ENCODE assay signal across 9 mouse cellular contexts in the genomic region with DNA sequence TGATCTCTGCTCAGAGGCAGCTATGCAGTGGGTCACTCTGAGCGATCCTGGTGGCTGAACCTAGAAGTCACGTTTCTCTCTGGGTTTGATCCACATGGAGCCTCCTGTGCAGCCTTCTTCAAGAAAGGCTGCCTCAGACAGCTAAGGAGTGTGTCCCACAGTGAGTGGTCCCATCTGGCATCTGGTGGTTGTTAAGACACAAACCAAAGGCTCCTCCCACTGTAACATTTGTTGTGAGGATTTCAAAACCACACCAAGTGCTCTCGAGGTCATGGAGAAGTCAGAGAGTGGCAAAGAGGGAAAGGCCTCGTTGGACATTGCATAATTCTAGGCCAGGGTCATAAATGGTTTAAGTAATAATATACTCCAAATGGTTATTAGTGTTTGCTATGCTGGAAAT. TPM values are rescaled to one million over a fixed set of nuclear protein-coding genes. Genes with fewer than 3 reads are reported as not detected.
DNase-seq lines count a peak whose midpoint lies in the region; ATAC-seq and TF ChIP-seq lines count a peak whose summit lies in the region.
"Had no signal": no experiment of that assay in that cellular context is flagged by ENCODE, and none has a peak within 500 bp of the region (broad histone marks: within the 10 kb centered on the region; RNA-seq: fewer than 3 reads in every experiment).

No protein-coding gene starts in this region.

- H3K27ac ChIP-seq in kidney, adult 2 months (ENCODE audit: insufficient read depth, low read depth, low read length) = no peak overlapping the region
- H3K27ac ChIP-seq in lung, embryonic 15.5 days = peak overlapping the region; percentile 0; the same call in 1 of the 2 replicates
- H3K27ac ChIP-seq: macrophage had no signal

- 11% methylated on average over 4 of the region's 4 CpGs for WGBS in kidney, adult 2 months
- WGBS in lung, embryonic 15.5 days = 14% methylated on average over 4 of the region's 4 CpGs

- peak; percentile 78 for DNase-seq in adrenal gland, adult 2 months
- DNase-seq in adrenal gland, postnatal 4 days (ENCODE audit: low spot score in 2 of 2) = no peak
- DNase-seq in adipocyte (ENCODE audit: low spot score) = peak; percentile 81
- peak; percentile 66 for DNase-seq in kidney, adult 2 months
- no peak for DNase-seq in cerebellum, adult 9-11 months
- no peak for DNase-seq in thymus, postnatal 10 days (ENCODE audit: low spot score in 2 of 2)
- no peak for DNase-seq in right cerebral cortex, postnatal 36 days (ENCODE audit: low spot score in 2 of 2)

- H3K4me1 ChIP-seq in kidney, adult 2 months (ENCODE audit: control insufficient read depth, insufficient read depth, low read length) = peaks cover 37% of the 10 kb centered on the region
- peaks cover 49% of the 10 kb centered on the region for H3K4me1 ChIP-seq in lung, embryonic 15.5 days

- peak; percentile 84 for ATAC-seq in lung, embryonic 15.5 days (ENCODE audit: borderline replicate concordance, extremely low read depth, low FRiP score, low TSS enrichment)

- no peak overlapping the region for H3K9ac ChIP-seq in lung, embryonic 15.5 days

- no peak overlapping the region for H3K4me3 ChIP-seq in kidney, adult 2 months (ENCODE audit: insufficient read depth, low read depth, low read length)
- H3K4me3 ChIP-seq in lung, embryonic 15.5 days = no peak overlapping the region

- H3K36me3 ChIP-seq in kidney, adult 2 months (ENCODE audit: control insufficient read depth, insufficient read depth, low read length) = no peaks in the 10 kb centered on the region
- H3K36me3 ChIP-seq in lung, embryonic 15.5 days = no peaks in the 10 kb centered on the region

- H3K9me3 ChIP-seq in lung, embryonic 15.5 days = no peaks in the 10 kb centered on the region

- no peak for TF ChIP-seq CTCF in kidney, adult 2 months (conservative IDR thresholded peaks at IDR 0.05; ENCODE audit: insufficient read depth, insufficient read length, low read depth, low read length)

- no peaks in the 10 kb centered on the region for H3K27me3 ChIP-seq in kidney, adult 2 months (replicated peaks; ENCODE audit: control insufficient read depth, insufficient read depth, low read length)
- no peaks in the 10 kb centered on the region for H3K27me3 ChIP-seq in lung, embryonic 15.5 days

- no peak for TF ChIP-seq POLR2A in kidney, adult 2 months (IDR thresholded peaks at IDR 0.05; ENCODE audit: low read depth, low read length)

- H3K4me2 ChIP-seq in lung, embryonic 15.5 days = no peak overlapping the region

RNA-seq across cellular contexts. Expression of a gene that starts 19.6 kb away (rescaled TPM):
- total RNA-seq in adrenal gland, adult 2 months (2021) = 10 to 100 TPM; 46.9 to 64.0 TPM
- polyA plus RNA-seq in adrenal gland, adult 2 months (2012; rRNA removed) = 11.1 and 11.4 TPM in 2 replicates
- 10 to 100 TPM; 65.3 to 81.1 TPM for total RNA-seq in adrenal gland, postnatal 4 days (2021)
- 17.0 and 22.5 TPM in 2 replicates for polyA plus RNA-seq in kidney, adult 2 months (2012; rRNA removed)
- 55.3 and 62.5 TPM in 2 replicates for polyA plus RNA-seq in lung, embryonic 15.5 days (2015; fragmentation: Nextera tagmentation; extraction: Ambion mirVana)

Comparison
In these comparisons a context has a peak if more than half of its experiments do, and no peak if none do; other contexts are left out.
1. DNase-seq: peak in adrenal gland, adult 2 months (single experiment), adipocyte (single experiment) and kidney, adult 2 months (single experiment); none in adrenal gland, postnatal 4 days (0 of 2), cerebellum, adult 9-11 months (single experiment), thymus, postnatal 10 days (0 of 2) and right cerebral cortex, postnatal 36 days (0 of 2).